Mouse (Mus musculus): ENCODE data around the gene Furin. TPM values are rescaled to one million over a fixed set of nuclear protein-coding genes. Genes with fewer than 3 reads are reported as not detected.
"Not testable (repeated sequence)": the region's sequence is repeated elsewhere in the genome, so short reads cannot be mapped to it uniquely, and the experiment has no call there.

The Furin gene
- total and polyA plus RNA-seq, 3 experiments, result 13.7 to 32.3 TPM; not detected in 1

DNA sequence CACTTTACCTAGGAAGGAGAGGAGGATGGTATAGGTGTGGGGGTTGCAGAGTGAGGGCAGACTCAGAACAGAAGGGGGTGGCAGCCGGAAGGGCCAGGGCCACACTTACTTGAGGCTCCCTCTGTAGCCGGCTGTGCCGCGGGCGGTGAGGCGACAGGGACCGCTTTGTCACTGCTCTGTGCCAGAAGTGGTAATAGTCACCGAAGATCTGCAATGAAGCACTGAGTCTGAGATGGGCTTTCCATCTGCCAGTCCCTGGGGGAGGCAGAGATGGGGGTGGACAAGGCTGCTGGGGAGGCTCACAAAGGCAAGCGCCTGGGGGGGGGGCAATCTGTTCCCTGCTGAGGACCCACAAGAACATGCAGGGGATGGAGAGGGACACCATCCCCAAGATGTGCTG is 7.2 kb downstream of the Furin start:
- Histone ChIP-seq H3K4me1 (ENCODE audit: control insufficient read depth in 1 of 2, insufficient read depth in 2 of 2, low read length in 2 of 2) (peaks cover 5 to 11% of the 10 kb centered on the region in 2 experiments; a peak in 3 of 4 replicates), H3K9me3 (replicated peaks; ENCODE audit: insufficient read depth, low read length) (no peaks in the 10 kb centered on the region), H3K9ac (ENCODE audit: control insufficient read depth, low read depth, low read length, poor library complexity, severe bottlenecking) (no peak overlapping the region), H3K27ac (ENCODE audit: control insufficient read depth, low read depth, low read length) (no peak overlapping the region), H3K36me3 (ENCODE audit: control insufficient read depth in 1 of 2, insufficient read depth in 2 of 2, low read length in 2 of 2) (peaks cover 0 to 7% of the 10 kb centered on the region in 2 experiments; a peak in 3 of 4 replicates), H3K4me3 (ENCODE audit: control insufficient read depth in 1 of 2, insufficient read depth in 1 of 2, low read depth in 2 of 2, low read length in 2 of 2) (no peak overlapping the region), H3K27me3 (ENCODE audit: control insufficient read depth in 1 of 2, insufficient read depth in 2 of 2, low read length in 2 of 2) (no peaks in the 10 kb centered on the region), H3K79me2 (ENCODE audit: control insufficient read depth, insufficient read depth, low read length, poor library complexity) (peaks cover 28% of the 10 kb centered on the region)
- DNase-seq (ENCODE audit: low read depth, low spot score), result no peak
- TF ChIP-seq ZNF384 (IDR thresholded peaks at IDR 0.05; ENCODE audit: low read depth, low read length), result no peak
- TF ChIP-seq BHLHE40 (IDR thresholded peaks at IDR 0.05; ENCODE audit: borderline replicate concordance, low read depth, low read length), result no peak
- TF ChIP-seq NRF1 (IDR thresholded peaks at IDR 0.05; ENCODE audit: insufficient read depth, low read depth, low read length, poor library complexity, severe bottlenecking), result no peak
- TF ChIP-seq POLR2AphosphoS5 (IDR thresholded peaks at IDR 0.05; ENCODE audit: borderline replicate concordance, low read depth, low read length), result no peak
- no peak for TF ChIP-seq MXI1 (IDR thresholded peaks at IDR 0.05; ENCODE audit: low read depth, low read length)
- no peak for TF ChIP-seq GABPA (IDR thresholded peaks at IDR 0.05; ENCODE audit: low read depth, low read length)
- no peak for TF ChIP-seq POLR2A (IDR thresholded peaks at IDR 0.05; ENCODE audit: control insufficient read depth in 1 of 2, insufficient read depth in 1 of 2, low read depth in 1 of 2, low read length in 2 of 2, poor library complexity in 1 of 2)
- TF ChIP-seq POLR2AphosphoS2 (IDR thresholded peaks at IDR 0.05; ENCODE audit: low read length), result no peak
- no peak for TF ChIP-seq JUND (IDR thresholded peaks at IDR 0.05; ENCODE audit: low read depth, low read length)
- TF ChIP-seq RAD21 (IDR thresholded peaks at IDR 0.05; ENCODE audit: low read depth, low read length), result no peak
- TF ChIP-seq USF1 (IDR thresholded peaks at IDR 0.05; ENCODE audit: low read depth, low read length), result no peak
- TF ChIP-seq SIN3A (IDR thresholded peaks at IDR 0.05; ENCODE audit: low read length), result no peak
- TF ChIP-seq MAZ (IDR thresholded peaks at IDR 0.05; ENCODE audit: low read depth, low read length), result no peak
- no peak for TF ChIP-seq MYC (IDR thresholded peaks at IDR 0.05; ENCODE audit: low read depth, low read length)
- TF ChIP-seq ZC3H11A (IDR thresholded peaks at IDR 0.05; ENCODE audit: low read depth, low read length), result no peak

DNA sequence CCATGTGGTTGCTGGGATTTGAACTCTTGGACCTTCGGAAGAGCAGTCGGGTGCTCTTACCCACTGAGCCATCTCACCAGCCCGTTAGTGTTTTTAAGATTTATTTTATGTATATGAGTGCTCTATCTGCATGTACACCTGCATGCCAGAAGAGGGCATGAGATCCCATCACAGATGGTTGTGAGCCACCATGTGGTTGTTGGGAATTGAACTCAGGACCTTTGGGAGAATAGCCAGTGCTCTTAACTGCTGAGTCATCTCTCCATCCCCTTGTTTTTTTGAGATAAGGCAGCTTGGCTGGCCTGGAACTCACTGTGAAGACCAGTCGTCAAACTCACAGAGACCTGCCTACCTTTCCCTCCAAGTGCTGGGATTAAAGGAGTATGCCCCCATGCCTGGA is 8.8 kb downstream of the Furin start:
- H3K27me3 ChIP-seq (ENCODE audit: control insufficient read depth in 1 of 2, insufficient read depth in 2 of 2, low read length in 2 of 2); H3K9ac ChIP-seq (ENCODE audit: control insufficient read depth, low read depth, low read length, poor library complexity, severe bottlenecking); H3K4me3 ChIP-seq (ENCODE audit: control insufficient read depth in 1 of 2, insufficient read depth in 1 of 2, low read depth in 2 of 2, low read length in 2 of 2); H3K36me3 ChIP-seq (ENCODE audit: control insufficient read depth in 1 of 2, insufficient read depth in 2 of 2, low read length in 2 of 2); H3K27ac ChIP-seq (ENCODE audit: control insufficient read depth, low read depth, low read length); H3K9me3 ChIP-seq (replicated peaks; ENCODE audit: insufficient read depth, low read length): not testable (repeated sequence)
- H3K79me2 ChIP-seq (ENCODE audit: control insufficient read depth, insufficient read depth, low read length, poor library complexity), result peaks cover 16% of the 10 kb centered on the region
- peaks cover 4 to 10% of the 10 kb centered on the region in 2 experiments; a peak in 3 of 4 replicates for H3K4me1 ChIP-seq (ENCODE audit: control insufficient read depth in 1 of 2, insufficient read depth in 2 of 2, low read length in 2 of 2)
- DNase-seq (ENCODE audit: low read depth, low spot score), result peak; percentile 37
- TF ChIP-seq SMC3 (IDR thresholded peaks at IDR 0.05; ENCODE audit: low read depth, low read length) (peak; percentile 52), RAD21 (IDR thresholded peaks at IDR 0.05; ENCODE audit: low read depth, low read length) (peak; percentile 41), CTCF (IDR thresholded peaks at IDR 0.05 in 2 of 3, conservative IDR thresholded peaks at IDR 0.05 in 1 of 3; ENCODE audit: control insufficient read depth in 1 of 3, insufficient read depth in 1 of 3, low read depth in 2 of 3, low read length in 3 of 3, poor library complexity in 1 of 3, severe bottlenecking in 1 of 3) (peak in 2 of 3 experiments; percentile 31 to 52; a peak in 4 of 6 replicates)

All from MEL (cell line).